Mouse (Mus musculus): ENCODE results near the gene Sh3bp5. TPM values are rescaled to one million over a fixed set of nuclear protein-coding genes. Genes with fewer than 3 reads are reported as not detected.

Sh3bp5 gene
- polyA plus RNA-seq, 2 experiments: 6.4 to 14.7 TPM

GRCm38 (mm10) chr14:31316613-31317012, 119.3 kb downstream of the Sh3bp5 start:
- no peak for DNase-seq (ENCODE audit: low read depth in 3 of 3, low spot score in 3 of 3)
- no peak overlapping the region for H3K4me3 ChIP-seq (ENCODE audit: insufficient read depth in 1 of 2, low read depth in 2 of 2, low read length in 2 of 2)

DNA sequence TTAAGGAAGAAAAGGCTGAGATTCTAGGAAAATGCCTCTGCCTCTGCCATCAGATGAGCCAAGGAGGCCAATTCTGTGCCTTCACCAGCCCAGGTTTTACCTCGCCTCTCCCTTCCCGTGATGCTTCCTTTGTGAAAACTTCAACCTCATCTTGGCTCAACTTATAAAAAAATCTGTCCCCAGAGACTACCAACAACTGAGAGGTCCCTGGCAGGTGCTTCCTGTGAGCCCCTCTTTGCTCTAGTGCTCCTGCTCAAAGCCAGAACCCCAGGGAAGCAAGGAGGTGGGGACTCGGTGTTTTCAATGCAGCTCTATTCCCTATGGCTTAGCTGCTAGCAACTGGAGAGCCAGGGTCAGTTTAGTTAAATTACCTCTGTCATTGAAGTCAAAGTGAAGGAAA, 122.7 kb downstream of the Sh3bp5 start:
- WGBS (ENCODE audit: insufficient replicate concordance): 57% methylated on average over 3 of the region's 3 CpGs
- no peak for ATAC-seq (ENCODE audit: insufficient read depth)
- TF ChIP-seq CTCF (IDR thresholded peaks at IDR 0.05; ENCODE audit: low read depth) (no peak), EP300 (IDR thresholded peaks at IDR 0.05; ENCODE audit: low read depth) (no peak)

More at GRCm38 (mm10) chr14:31316613-31317012, 119.3 kb downstream of the Sh3bp5 start:
- H3K27me3 ChIP-seq (ENCODE audit: control insufficient read depth, insufficient read depth, low read length): no peaks in the 10 kb centered on the region
- no peak overlapping the region for H3K9ac ChIP-seq (replicated peaks)
- peaks cover 15 to 19% of the 10 kb centered on the region in 2 experiments for H3K4me1 ChIP-seq (replicated peaks; ENCODE audit: control insufficient read depth in 2 of 2, insufficient read depth in 2 of 2, low read length in 1 of 2)
- H3K9me3 ChIP-seq (ENCODE audit: control insufficient read depth, low read length): no peaks in the 10 kb centered on the region
- no peak for TF ChIP-seq CTCF (IDR thresholded peaks at IDR 0.05; ENCODE audit: low read depth)
- no peak for TF ChIP-seq EP300 (IDR thresholded peaks at IDR 0.05; ENCODE audit: low read depth)
- no peak overlapping the region for H3K4me2 ChIP-seq (ENCODE audit: low read depth)
- no peak for ATAC-seq (ENCODE audit: insufficient read depth)
- H3K36me3 ChIP-seq (replicated peaks; ENCODE audit: control insufficient read depth, insufficient read depth, low read depth): no peaks in the 10 kb centered on the region
- H3K27ac ChIP-seq: no peak overlapping the region
- 75% methylated on average over 12 of the region's 12 CpGs for WGBS (ENCODE audit: insufficient replicate concordance)

More for the DNA sequence above, 122.7 kb downstream of the Sh3bp5 start:
- H3K27me3 ChIP-seq (ENCODE audit: control insufficient read depth, insufficient read depth, low read length): no peaks in the 10 kb centered on the region
- no peak overlapping the region for H3K27ac ChIP-seq
- no peak overlapping the region for H3K4me2 ChIP-seq (ENCODE audit: low read depth)
- no peak overlapping the region for H3K9ac ChIP-seq (replicated peaks)
- no peaks in the 10 kb centered on the region for H3K9me3 ChIP-seq (ENCODE audit: control insufficient read depth, low read length)
- peaks cover 15 to 17% of the 10 kb centered on the region in 2 experiments for H3K4me1 ChIP-seq (replicated peaks; ENCODE audit: control insufficient read depth in 2 of 2, insufficient read depth in 2 of 2, low read length in 1 of 2)
- DNase-seq (ENCODE audit: low read depth in 3 of 3, low spot score in 3 of 3): no peak
- H3K4me3 ChIP-seq (ENCODE audit: insufficient read depth in 1 of 2, low read depth in 2 of 2, low read length in 2 of 2): no peak overlapping the region
- no peaks in the 10 kb centered on the region for H3K36me3 ChIP-seq (replicated peaks; ENCODE audit: control insufficient read depth, insufficient read depth, low read depth)

Other genes with a start within 250 kb of the Sh3bp5 start
- gene Tnnc1, start 227.8 kb downstream of the Sh3bp5 start, polyA plus RNA-seq (2012; rRNA removed): 18.2 and 22.2 TPM in 2 replicates
- gene Tnnc1, start 227.8 kb downstream of the Sh3bp5 start, polyA plus RNA-seq (2014; fragmentation: Nextera tagmentation; extraction: Ambion mirVana): 37.5 and 41.2 TPM in 2 replicates
- gene Nisch, start 219.1 kb downstream of the Sh3bp5 start, polyA plus RNA-seq (2012; rRNA removed): 71.1 and 73.9 TPM in 2 replicates
- 50.3 and 61.1 TPM in 2 replicates for gene Nisch, start 219.1 kb downstream of the Sh3bp5 start, polyA plus RNA-seq (2014; fragmentation: Nextera tagmentation; extraction: Ambion mirVana)
- gene Sema3g, start 218.2 kb downstream of the Sh3bp5 start, polyA plus RNA-seq (2012; rRNA removed): 0.06 and 0.15 TPM in 2 replicates
- gene Sema3g, start 218.2 kb downstream of the Sh3bp5 start, polyA plus RNA-seq (2014; fragmentation: Nextera tagmentation; extraction: Ambion mirVana): 0.05 TPM in 1 of 2 replicates, not detected in the other
- 2.1 and 3.1 TPM in 2 replicates for gene Phf7, start 184.8 kb downstream of the Sh3bp5 start, polyA plus RNA-seq (2012; rRNA removed)
- gene Phf7, start 184.8 kb downstream of the Sh3bp5 start, polyA plus RNA-seq (2014; fragmentation: Nextera tagmentation; extraction: Ambion mirVana): 6.0 and 7.5 TPM in 2 replicates
- 22.1 and 24.4 TPM in 2 replicates for gene Bap1, start 184.6 kb downstream of the Sh3bp5 start, polyA plus RNA-seq (2012; rRNA removed)
- 28.0 and 30.6 TPM in 2 replicates for gene Bap1, start 184.6 kb downstream of the Sh3bp5 start, polyA plus RNA-seq (2014; fragmentation: Nextera tagmentation; extraction: Ambion mirVana)
- 0.11 and 0.13 TPM in 2 replicates for gene Dnah1, start 112.2 kb downstream of the Sh3bp5 start, polyA plus RNA-seq (2012; rRNA removed)
- 0.14 and 0.27 TPM in 2 replicates for gene Dnah1, start 112.2 kb downstream of the Sh3bp5 start, polyA plus RNA-seq (2014; fragmentation: Nextera tagmentation; extraction: Ambion mirVana)
- gene Capn7, start 99.4 kb downstream of the Sh3bp5 start, polyA plus RNA-seq (2012; rRNA removed): 10.5 and 13.7 TPM in 2 replicates
- gene Capn7, start 99.4 kb downstream of the Sh3bp5 start, polyA plus RNA-seq (2014; fragmentation: Nextera tagmentation; extraction: Ambion mirVana): 17.7 and 21.8 TPM in 2 replicates
- 23.0 and 30.3 TPM in 2 replicates for gene Eaf1, start 58.3 kb upstream of the Sh3bp5 start, polyA plus RNA-seq (2012; rRNA removed)
- 20.9 and 23.1 TPM in 2 replicates for gene Eaf1, start 58.3 kb upstream of the Sh3bp5 start, polyA plus RNA-seq (2014; fragmentation: Nextera tagmentation; extraction: Ambion mirVana)
- gene Mettl6, start 59.0 kb upstream of the Sh3bp5 start, polyA plus RNA-seq (2012; rRNA removed): 5.4 and 9.6 TPM in 2 replicates
- 28.9 and 30.5 TPM in 2 replicates for gene Mettl6, start 59.0 kb upstream of the Sh3bp5 start, polyA plus RNA-seq (2014; fragmentation: Nextera tagmentation; extraction: Ambion mirVana)
- gene Colq, start 155.3 kb upstream of the Sh3bp5 start, polyA plus RNA-seq (2012; rRNA removed): 0.02 and 0.04 TPM in 2 replicates
- 0.09 TPM in 1 of 2 replicates, not detected in the other for gene Colq, start 155.3 kb upstream of the Sh3bp5 start, polyA plus RNA-seq (2014; fragmentation: Nextera tagmentation; extraction: Ambion mirVana)
- not detected in 2 replicates for gene Gm49387, start 204.8 kb upstream of the Sh3bp5 start, polyA plus RNA-seq (2012; rRNA removed)
- 0.65 and 2.3 TPM in 2 replicates for gene Gm49387, start 204.8 kb upstream of the Sh3bp5 start, polyA plus RNA-seq (2014; fragmentation: Nextera tagmentation; extraction: Ambion mirVana)
- gene Btd, start 204.9 kb upstream of the Sh3bp5 start, polyA plus RNA-seq (2012; rRNA removed): 7.6 and 12.9 TPM in 2 replicates
- 8.8 and 8.9 TPM in 2 replicates for gene Btd, start 204.9 kb upstream of the Sh3bp5 start, polyA plus RNA-seq (2014; fragmentation: Nextera tagmentation; extraction: Ambion mirVana)
- 3.5 and 7.4 TPM in 2 replicates for gene Hacl1, start 205.2 kb upstream of the Sh3bp5 start, polyA plus RNA-seq (2012; rRNA removed)
- 10.7 and 13.3 TPM in 2 replicates for gene Hacl1, start 205.2 kb upstream of the Sh3bp5 start, polyA plus RNA-seq (2014; fragmentation: Nextera tagmentation; extraction: Ambion mirVana)